ENCODE assay signal across 25 mouse cellular contexts in the genomic region with DNA sequence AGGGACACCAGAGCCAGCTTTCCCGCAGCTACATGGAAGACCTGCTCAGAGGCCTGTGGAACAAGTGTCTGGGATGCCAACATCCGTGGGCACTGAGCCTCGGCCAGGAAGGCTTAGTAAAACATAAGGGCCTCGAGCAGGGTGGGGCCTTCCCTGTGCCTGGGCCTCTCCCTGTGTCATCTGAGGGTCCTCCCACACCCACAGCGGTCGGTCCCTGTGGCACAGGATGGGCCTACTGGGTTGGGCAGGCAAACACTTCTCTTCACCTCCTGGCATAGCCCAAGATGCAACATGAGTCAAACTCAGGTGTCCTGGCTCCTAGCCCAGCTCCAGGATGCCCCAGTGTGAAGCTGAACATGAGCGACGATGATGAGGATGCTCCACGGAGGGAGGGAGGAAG. TPM values are rescaled to one million over a fixed set of nuclear protein-coding genes. Genes with fewer than 3 reads are reported as not detected.
DNase-seq lines count a peak whose midpoint lies in the region; ATAC-seq and TF ChIP-seq lines count a peak whose summit lies in the region.
"Had no signal": no experiment of that assay in that cellular context is flagged by ENCODE, and none has a peak within 500 bp of the region (broad histone marks: within the 10 kb centered on the region; RNA-seq: fewer than 3 reads in every experiment).

No protein-coding gene starts in this region.

- H3K27ac ChIP-seq in kidney, adult 2 months (ENCODE audit: insufficient read depth, low read depth, low read length), result peak overlapping the region; percentile 64
- H3K27ac ChIP-seq in liver, embryonic 16.5 days (ENCODE audit: low read length), result no peak overlapping the region
- H3K27ac ChIP-seq: hindbrain, embryonic 15.5 days; midbrain, embryonic 12.5 days; neural tube, embryonic 15.5 days; stomach, embryonic 15.5 days had no signal

- peaks cover 10% of the 10 kb centered on the region; the same call in 1 of the 2 replicates for H3K4me1 ChIP-seq in kidney, adult 2 months (ENCODE audit: control insufficient read depth, insufficient read depth, low read length)
- H3K4me1 ChIP-seq in liver, embryonic 16.5 days (ENCODE audit: control insufficient read depth, low read depth, low read length), result peaks cover 15% of the 10 kb centered on the region
- H3K4me1 ChIP-seq: hindbrain, embryonic 15.5 days; midbrain, embryonic 12.5 days; neural tube, embryonic 15.5 days had no signal

- TF ChIP-seq CTCF in kidney, adult 2 months (conservative IDR thresholded peaks at IDR 0.05; ENCODE audit: insufficient read depth, insufficient read length, low read depth, low read length), result no peak

- DNase-seq in kidney, adult 2 months, result no peak
- no peak for DNase-seq in kidney, postnatal 10 days
- peak; percentile 36 for DNase-seq in brain, adult 2 months (ENCODE audit: low read depth, low spot score)
- peak; percentile 54 to 62 for DNase-seq in cerebellum, postnatal 10 days
- DNase-seq in adrenal gland, adult 2 months, result no peak
- DNase-seq: adrenal gland, postnatal 10 days; embryo, embryonic 11 days; forebrain, postnatal 0 days; heart, postnatal 14 days; layer of hippocampus, adult 9-11 months; lung, adult 18-20 months; lung, postnatal 4 days; right cerebral cortex, adult 18-20 months; spleen, adult 18-20 months; thymus, postnatal 4 days had no signal

- H3K9me3 ChIP-seq in liver, embryonic 16.5 days (replicated peaks; ENCODE audit: control insufficient read depth, low read length), result no peaks in the 10 kb centered on the region
- H3K9me3 ChIP-seq: hindbrain, embryonic 15.5 days; midbrain, embryonic 12.5 days; neural tube, embryonic 15.5 days; stomach, embryonic 15.5 days had no signal

- H3K36me3 ChIP-seq in kidney, adult 2 months (ENCODE audit: control insufficient read depth, insufficient read depth, low read length), result no peaks in the 10 kb centered on the region
- no peaks in the 10 kb centered on the region for H3K36me3 ChIP-seq in liver, embryonic 16.5 days (ENCODE audit: control insufficient read depth, insufficient read depth)
- H3K36me3 ChIP-seq: hindbrain, embryonic 15.5 days; midbrain, embryonic 12.5 days; neural tube, embryonic 15.5 days; stomach, embryonic 15.5 days had no signal

- H3K4me2 ChIP-seq in liver, embryonic 16.5 days (ENCODE audit: low read depth, low read length), result no peak overlapping the region
- H3K4me2 ChIP-seq: hindbrain, embryonic 15.5 days; midbrain, embryonic 12.5 days; neural tube, embryonic 15.5 days; stomach, embryonic 15.5 days had no signal

- WGBS in kidney, adult 2 months, result 44% methylated on average over 9 of the region's 9 CpGs
- WGBS in liver, embryonic 16.5 days (ENCODE audit: insufficient replicate concordance), result 53% methylated on average over 8 of the region's 9 CpGs

- no peaks in the 10 kb centered on the region for H3K27me3 ChIP-seq in kidney, adult 2 months (replicated peaks; ENCODE audit: control insufficient read depth, insufficient read depth, low read length)
- H3K27me3 ChIP-seq in liver, embryonic 16.5 days (ENCODE audit: control insufficient read depth, insufficient read depth, low read depth, low read length), result no peaks in the 10 kb centered on the region; the same call in 1 of the 2 replicates
- H3K27me3 ChIP-seq: hindbrain, embryonic 15.5 days; midbrain, embryonic 12.5 days; neural tube, embryonic 15.5 days; stomach, embryonic 15.5 days had no signal

- ATAC-seq in liver, embryonic 16.5 days (ENCODE audit: low read depth), result peak; percentile 57; the same call in 1 of the 2 replicates
- no peak for ATAC-seq in megakaryocyte-erythroid progenitor cell, adult 5-6 weeks (replicated peaks; ENCODE audit: low FRiP score, low TSS enrichment, poor library complexity, severe bottlenecking)
- ATAC-seq: forebrain, postnatal 0 days had no signal

- H3K4me3 ChIP-seq in kidney, adult 2 months (ENCODE audit: insufficient read depth, low read depth, low read length), result no peak overlapping the region
- no peak overlapping the region for H3K4me3 ChIP-seq in liver, embryonic 16.5 days (ENCODE audit: low read depth, low read length)
- H3K4me3 ChIP-seq: hindbrain, embryonic 15.5 days; midbrain, embryonic 12.5 days; neural tube, embryonic 15.5 days; stomach, embryonic 15.5 days had no signal

- TF ChIP-seq POLR2A in kidney, adult 2 months (IDR thresholded peaks at IDR 0.05; ENCODE audit: low read depth, low read length), result no peak

- H3K9ac ChIP-seq in liver, embryonic 16.5 days (ENCODE audit: low read depth, low read length), result no peak overlapping the region
- H3K9ac ChIP-seq: forebrain, postnatal 0 days; hindbrain, embryonic 15.5 days; midbrain, embryonic 12.5 days; neural tube, embryonic 15.5 days; stomach, embryonic 15.5 days had no signal

RNA-seq across cellular contexts. Expression of gene Aqp7, which starts 9.4 kb away (rescaled TPM):
- polyA plus RNA-seq in kidney, adult 2 months (2012; rRNA removed), result 30.1 and 30.6 TPM in 2 replicates
- polyA plus RNA-seq in liver, embryonic 16.5 days (2015; fragmentation: Nextera tagmentation; extraction: Ambion mirVana), result 1.1 and 1.4 TPM in 2 replicates
- 10 to 100 TPM; 20.8 to 42.1 TPM for total RNA-seq in adrenal gland, adult 2 months (2021)
- 12.5 and 15.2 TPM in 2 replicates for polyA plus RNA-seq in adrenal gland, adult 2 months (2012; rRNA removed)
- not detected in 2 replicates for total RNA-seq in megakaryocyte-erythroid progenitor cell, adult 5-6 weeks (2014; fragmentation: Nextera tagmentation)
- not detected in 2 replicates for total RNA-seq in megakaryocyte-erythroid progenitor cell, adult 5-6 weeks (2017)
- total RNA-seq: forebrain, postnatal 0 days; left cerebral cortex, postnatal 25 days; MEL had no signal
- polyA plus RNA-seq: C2C12; forebrain, postnatal 0 days; hindbrain, embryonic 15.5 days; midbrain, embryonic 12.5 days; neural tube, embryonic 15.5 days had no signal

RNA-seq across cellular contexts. Expression of gene Aqp3, which starts 40.6 kb away (rescaled TPM):
- 311 and 352 TPM in 2 replicates for polyA plus RNA-seq in kidney, adult 2 months (2012; rRNA removed)
- polyA plus RNA-seq in liver, embryonic 16.5 days (2015; fragmentation: Nextera tagmentation; extraction: Ambion mirVana), result 10.4 and 11.4 TPM in 2 replicates
- under 1 TPM in 1 of 2 experiments, not detected in 1; 0.28 TPM for total RNA-seq in adrenal gland, adult 2 months (2021)
- 0.22 and 0.40 TPM in 2 replicates for polyA plus RNA-seq in adrenal gland, adult 2 months (2012; rRNA removed)
- 1.1 TPM in 1 of 2 replicates, not detected in the other for total RNA-seq in megakaryocyte-erythroid progenitor cell, adult 5-6 weeks (2014; fragmentation: Nextera tagmentation)
- 1.2 TPM in 1 of 2 replicates, not detected in the other for total RNA-seq in megakaryocyte-erythroid progenitor cell, adult 5-6 weeks (2017)
- total RNA-seq: forebrain, postnatal 0 days; gastrocnemius, adult 8-10 months; left cerebral cortex, postnatal 25 days had no signal
- polyA plus RNA-seq: neural tube, embryonic 15.5 days had no signal

Comparison
In these comparisons a context has a peak if more than half of its experiments do, and no peak if none do; other contexts are left out.
1. DNase-seq: peak in brain, adult 2 months (single experiment) and cerebellum, postnatal 10 days (2 of 2); none in kidney, adult 2 months (single experiment), kidney, postnatal 10 days (single experiment) and adrenal gland, adult 2 months (single experiment).
2. RNA of gene Aqp3, which starts 40.6 kb away (polyA plus RNA-seq): 311 to 352 TPM in kidney, adult 2 months; 10.4 to 11.4 TPM in liver, embryonic 16.5 days and 0.22 to 0.40 TPM in adrenal gland, adult 2 months; every median in the first group is over 10 times any median in the second.